Mouse (Mus musculus): ENCODE measurements around the gene Ifitm3. TPM values are rescaled to one million over a fixed set of nuclear protein-coding genes. Genes with fewer than 3 reads are reported as not detected.
A peak's percentile ranks its signal among the peaks of the same experiment; 100 is the strongest.

Ifitm3 gene
- polyA plus RNA-seq, 2 experiments: 30.8 to 73.5 TPM

DNA sequence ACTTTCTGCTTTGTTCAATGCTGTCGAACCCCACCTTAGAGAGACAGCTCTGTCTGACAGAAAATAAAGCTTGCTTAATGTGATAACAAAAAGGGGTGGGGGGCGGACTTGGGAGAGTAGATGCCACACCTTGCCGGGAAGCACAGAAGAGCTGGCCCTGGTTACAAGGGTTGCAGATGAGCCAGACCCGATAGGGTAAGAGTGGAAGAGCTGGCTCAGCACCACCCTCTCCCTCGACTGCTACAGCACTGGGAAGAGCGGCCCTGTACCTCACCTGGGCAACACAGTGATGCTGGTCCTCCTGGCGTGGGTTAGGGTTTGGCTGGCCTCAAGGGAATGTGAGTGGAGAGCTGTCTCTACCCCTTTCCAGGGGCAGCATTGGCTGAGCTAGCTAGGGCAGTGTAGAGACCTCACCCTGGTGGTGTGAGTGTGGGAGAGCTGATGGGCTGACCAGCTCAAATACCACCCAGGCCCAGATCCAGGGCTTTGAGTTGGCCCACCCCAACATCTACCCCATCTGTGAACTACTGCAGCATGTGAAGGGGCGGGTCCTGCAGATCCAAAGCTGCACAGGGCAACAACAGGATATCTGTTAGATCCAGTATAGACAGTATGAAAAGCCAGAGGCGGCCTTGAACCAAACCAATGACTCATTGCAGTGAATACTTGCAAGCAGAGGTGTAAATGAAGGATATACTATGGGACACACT, 22.0 kb upstream of the Ifitm3 start:
- 34% methylated on average over 9 of the region's 9 CpGs for WGBS (ENCODE audit: insufficient replicate concordance)

DNA sequence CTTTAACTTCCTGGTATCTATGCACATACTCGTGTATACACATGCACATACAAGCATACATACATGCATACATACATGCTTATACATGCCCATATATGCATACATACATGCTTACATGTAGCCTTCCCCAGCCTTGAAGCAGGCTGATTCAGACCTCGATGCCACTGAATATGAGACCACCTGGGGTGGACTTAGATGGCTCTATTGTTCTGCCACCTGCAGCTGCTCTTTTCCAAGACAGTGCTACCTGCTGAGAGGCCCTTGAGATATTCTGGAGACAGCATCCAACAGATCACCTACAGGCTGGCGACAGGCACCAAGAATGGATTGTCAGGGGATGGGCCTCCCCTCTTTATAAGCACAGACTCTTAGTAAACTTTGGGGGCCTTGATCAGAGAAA, 19.8 kb upstream of the Ifitm3 start:
- Histone ChIP-seq H3K9ac (replicated peaks) (no peak overlapping the region), H3K27me3 (ENCODE audit: control insufficient read depth, insufficient read depth, low read length) (no peaks in the 10 kb centered on the region), H3K27ac (no peak overlapping the region), H3K4me1 (replicated peaks; ENCODE audit: control insufficient read depth in 2 of 2, insufficient read depth in 2 of 2, low read length in 1 of 2) (peaks cover 0 to 5% of the 10 kb centered on the region in 2 experiments; a peak in 3 of 4 replicates), H3K4me3 (ENCODE audit: insufficient read depth in 1 of 2, low read depth in 2 of 2, low read length in 2 of 2) (no peak overlapping the region), H3K9me3 (ENCODE audit: control insufficient read depth, low read length) (no peaks in the 10 kb centered on the region), H3K36me3 (replicated peaks; ENCODE audit: control insufficient read depth, insufficient read depth, low read depth) (no peaks in the 10 kb centered on the region), H3K4me2 (ENCODE audit: low read depth) (no peak overlapping the region)
- ATAC-seq (ENCODE audit: insufficient read depth) (no peak), DNase-seq (ENCODE audit: low read depth in 3 of 3, low spot score in 3 of 3) (no peak)
- TF ChIP-seq CTCF (IDR thresholded peaks at IDR 0.05; ENCODE audit: low read depth): no peak
- 51% methylated on average over 3 of the region's 3 CpGs for WGBS (ENCODE audit: insufficient replicate concordance)

More for the DNA sequence above, 22.0 kb upstream of the Ifitm3 start:
- Histone ChIP-seq H3K36me3 (replicated peaks; ENCODE audit: control insufficient read depth, insufficient read depth, low read depth) (no peaks in the 10 kb centered on the region), H3K27ac (no peak overlapping the region), H3K9me3 (ENCODE audit: control insufficient read depth, low read length) (no peaks in the 10 kb centered on the region), H3K27me3 (ENCODE audit: control insufficient read depth, insufficient read depth, low read length) (no peaks in the 10 kb centered on the region), H3K4me2 (ENCODE audit: low read depth) (no peak overlapping the region), H3K4me1 (replicated peaks; ENCODE audit: control insufficient read depth in 2 of 2, insufficient read depth in 2 of 2, low read length in 1 of 2) (peaks cover under 1 to 5% of the 10 kb centered on the region in 2 experiments), H3K4me3 (ENCODE audit: insufficient read depth in 1 of 2, low read depth in 2 of 2, low read length in 2 of 2) (no peak overlapping the region), H3K9ac (replicated peaks) (no peak overlapping the region)
- TF ChIP-seq CTCF (IDR thresholded peaks at IDR 0.05; ENCODE audit: low read depth) (no peak), EP300 (IDR thresholded peaks at IDR 0.05; ENCODE audit: low read depth) (no peak)
- DNase-seq (ENCODE audit: low read depth in 3 of 3, low spot score in 3 of 3) (no peak), ATAC-seq (ENCODE audit: insufficient read depth) (peak; percentile 74)

DNA sequence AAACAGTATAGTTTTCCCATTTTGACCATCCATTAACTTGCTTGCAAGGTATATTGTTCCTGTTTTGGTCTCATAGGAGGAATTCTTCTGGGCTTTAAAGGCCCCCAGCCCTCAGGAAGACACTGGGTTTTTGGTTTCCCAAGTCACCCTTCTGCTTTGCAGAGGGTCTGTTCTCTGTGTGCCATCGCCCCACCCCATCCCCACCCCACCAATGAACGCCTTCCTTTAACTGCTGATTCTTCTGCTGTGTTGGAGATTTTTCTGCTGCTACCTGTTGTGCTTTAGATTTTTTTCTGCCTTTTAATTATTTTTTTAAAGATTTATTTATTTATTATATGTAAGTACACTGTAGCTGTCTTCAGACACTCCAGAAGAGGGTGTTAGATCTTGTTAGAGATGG, 18.3 kb upstream of the Ifitm3 start, which contains the start of gene Gm17387:
Gene Gm17387, plus strand, starts transcription at position 301 of the 400 bp plus-strand sequence.
- Histone ChIP-seq H3K27me3 (ENCODE audit: control insufficient read depth, insufficient read depth, low read length) (no peaks in the 10 kb centered on the region), H3K27ac (no peak within 1 kb of the TSS), H3K4me1 (replicated peaks; ENCODE audit: control insufficient read depth in 2 of 2, insufficient read depth in 2 of 2, low read length in 1 of 2) (peaks cover 0 to 6% of the 10 kb centered on the region in 2 experiments; a peak in 3 of 4 replicates), H3K4me2 (ENCODE audit: low read depth) (no peak within 1 kb of the TSS), H3K9me3 (ENCODE audit: control insufficient read depth, low read length) (no peaks in the 10 kb centered on the region), H3K4me3 (ENCODE audit: insufficient read depth in 1 of 2, low read depth in 2 of 2, low read length in 2 of 2) (no peak within 1 kb of the TSS), H3K36me3 (replicated peaks; ENCODE audit: control insufficient read depth, insufficient read depth, low read depth) (no peaks in the 10 kb centered on the region), H3K9ac (replicated peaks) (no peak within 1 kb of the TSS)
- ATAC-seq (ENCODE audit: insufficient read depth): no peak
- no peak for TF ChIP-seq CTCF (IDR thresholded peaks at IDR 0.05; ENCODE audit: low read depth)
- TF ChIP-seq EP300 (IDR thresholded peaks at IDR 0.05; ENCODE audit: low read depth): no peak
- DNase-seq (ENCODE audit: low read depth in 3 of 3, low spot score in 3 of 3): no peak
- WGBS (ENCODE audit: insufficient replicate concordance): 89% methylated on average over 2 of the region's 2 CpGs

- TF ChIP-seq CTCF (IDR thresholded peaks at IDR 0.05; ENCODE audit: low read depth) (no peak), EP300 (IDR thresholded peaks at IDR 0.05; ENCODE audit: low read depth) (no peak)
- no peaks in the 10 kb centered on the region for H3K36me3 ChIP-seq (replicated peaks; ENCODE audit: control insufficient read depth, insufficient read depth, low read depth)
- H3K4me3 ChIP-seq (ENCODE audit: insufficient read depth in 1 of 2, low read depth in 2 of 2, low read length in 2 of 2): no peak overlapping the region
- H3K27me3 ChIP-seq (ENCODE audit: control insufficient read depth, insufficient read depth, low read length): no peaks in the 10 kb centered on the region
- ATAC-seq (ENCODE audit: insufficient read depth): no peak
- peaks cover 0 to 4% of the 10 kb centered on the region in 2 experiments; a peak in 1 of 4 replicates for H3K4me1 ChIP-seq (replicated peaks; ENCODE audit: control insufficient read depth in 2 of 2, insufficient read depth in 2 of 2, low read length in 1 of 2)
- H3K9ac ChIP-seq (replicated peaks): no peak overlapping the region
- WGBS (ENCODE audit: insufficient replicate concordance): 56% methylated on average over 5 of the region's 5 CpGs
- H3K27ac ChIP-seq: no peak overlapping the region
- no peak for DNase-seq (ENCODE audit: low read depth in 3 of 3, low spot score in 3 of 3)
- H3K9me3 ChIP-seq (ENCODE audit: control insufficient read depth, low read length): no peaks in the 10 kb centered on the region
- no peak overlapping the region for H3K4me2 ChIP-seq (ENCODE audit: low read depth)
Measured at GRCm38 (mm10) chr7:141026740-141027098, 16.1 kb upstream of the Ifitm3 start.

- Histone ChIP-seq H3K27me3 (ENCODE audit: control insufficient read depth, insufficient read depth, low read length) (no peaks in the 10 kb centered on the region), H3K36me3 (replicated peaks; ENCODE audit: control insufficient read depth, insufficient read depth, low read depth) (no peaks in the 10 kb centered on the region), H3K9ac (replicated peaks) (no peak overlapping the region), H3K4me3 (ENCODE audit: insufficient read depth in 1 of 2, low read depth in 2 of 2, low read length in 2 of 2) (no peak overlapping the region), H3K9me3 (ENCODE audit: control insufficient read depth, low read length) (no peaks in the 10 kb centered on the region), H3K27ac (no peak overlapping the region), H3K4me1 (replicated peaks; ENCODE audit: control insufficient read depth in 2 of 2, insufficient read depth in 2 of 2, low read length in 1 of 2) (peaks cover 0 to 4% of the 10 kb centered on the region in 2 experiments; a peak in 1 of 4 replicates), H3K4me2 (ENCODE audit: low read depth) (no peak overlapping the region)
- WGBS (ENCODE audit: insufficient replicate concordance): 69% methylated on average over 6 of the region's 6 CpGs
- DNase-seq (ENCODE audit: low read depth in 3 of 3, low spot score in 3 of 3) (no peak), ATAC-seq (ENCODE audit: insufficient read depth) (no peak)
- TF ChIP-seq EP300 (IDR thresholded peaks at IDR 0.05; ENCODE audit: low read depth) (no peak), CTCF (IDR thresholded peaks at IDR 0.05; ENCODE audit: low read depth) (no peak)
Measured at GRCm38 (mm10) chr7:141026097-141026739, 15.6 kb upstream of the Ifitm3 start.

Measured in liver, embryonic 14.5 days (tissue).